ENCODE assay signal across 8 mouse cellular contexts in genomic region chr14:105893623-105893995, GRCm38 (mm10). TPM values are rescaled to one million over a fixed set of nuclear protein-coding genes. Genes with fewer than 3 reads are reported as not detected.
DNase-seq lines count a peak whose midpoint lies in the region; ATAC-seq lines count a peak whose summit lies in the region.

No protein-coding gene starts in this region.

- peak overlapping the region; percentile 99 for H3K9ac ChIP-seq in heart, embryonic 13.5 days
- H3K9ac ChIP-seq in midbrain, embryonic 12.5 days (replicated peaks) = peak overlapping the region; percentile 91

- WGBS in heart, embryonic 13.5 days = 12% methylated on average over 9 of the region's 9 CpGs
- WGBS in midbrain, embryonic 12.5 days = 26% methylated on average over 9 of the region's 9 CpGs

- DNase-seq in cerebellum, adult 11-12 months = peak; percentile 9
- DNase-seq in cerebellum, adult 9-10 months = no peak
- peak; percentile 27 for DNase-seq in right cerebral cortex, postnatal 14 days
- DNase-seq in right cerebral cortex, postnatal 4 days = no peak
- peak; percentile 24 to 56 for DNase-seq in kidney, postnatal 25 days
- DNase-seq in gastrocnemius, postnatal 10 days = no peak

- H3K4me2 ChIP-seq in heart, embryonic 13.5 days = peak overlapping the region; percentile 95
- peak overlapping the region; percentile 90 for H3K4me2 ChIP-seq in midbrain, embryonic 12.5 days (replicated peaks)

- ATAC-seq in heart, embryonic 13.5 days (ENCODE audit: extremely low read depth, insufficient number of reproducible peaks, low FRiP score, low TSS enrichment) = no peak
- no peak for ATAC-seq in midbrain, embryonic 12.5 days (ENCODE audit: low FRiP score, low read depth)

- no peaks in the 10 kb centered on the region for H3K27me3 ChIP-seq in heart, embryonic 13.5 days (replicated peaks)
- H3K27me3 ChIP-seq in midbrain, embryonic 12.5 days = peaks cover 14% of the 10 kb centered on the region

- H3K4me3 ChIP-seq in heart, embryonic 13.5 days = peak overlapping the region; percentile 97
- H3K4me3 ChIP-seq in midbrain, embryonic 12.5 days = peak overlapping the region; percentile 80

- no peaks in the 10 kb centered on the region for H3K9me3 ChIP-seq in heart, embryonic 13.5 days
- H3K9me3 ChIP-seq in midbrain, embryonic 12.5 days = no peaks in the 10 kb centered on the region

- peak overlapping the region; percentile 100 for H3K27ac ChIP-seq in heart, embryonic 13.5 days (replicated peaks)
- no peak overlapping the region; the same call in 1 of the 2 replicates for H3K27ac ChIP-seq in midbrain, embryonic 12.5 days (replicated peaks)

- peaks cover 32% of the 10 kb centered on the region for H3K4me1 ChIP-seq in heart, embryonic 13.5 days
- peaks cover 26% of the 10 kb centered on the region for H3K4me1 ChIP-seq in midbrain, embryonic 12.5 days

- peaks cover 39% of the 10 kb centered on the region for H3K36me3 ChIP-seq in heart, embryonic 13.5 days
- 0 out of 2 replicates have a peak, but pooled peaks cover 5% of the 10 kb centered on the region for H3K36me3 ChIP-seq in midbrain, embryonic 12.5 days

RNA-seq across cellular contexts. Expression of gene Spry2, which starts 3.0 kb away (rescaled TPM):
- polyA plus RNA-seq in heart, embryonic 13.5 days (2015; fragmentation: Nextera tagmentation; extraction: Ambion mirVana) = 51.3 and 59.3 TPM in 2 replicates
- polyA plus RNA-seq in midbrain, embryonic 12.5 days (2016; fragmentation: Nextera tagmentation; extraction: Ambion mirVana) = 23.2 and 26.1 TPM in 2 replicates
- total RNA-seq in gastrocnemius, postnatal 10 days (2021) = 10 to 100 TPM; 41.7 to 44.5 TPM

Comparison
In these comparisons a context has a peak if more than half of its experiments do, and no peak if none do; other contexts are left out.
1. DNase-seq: peak in cerebellum, adult 11-12 months (single experiment), right cerebral cortex, postnatal 14 days (single experiment) and kidney, postnatal 25 days (2 of 2); none in cerebellum, adult 9-10 months (single experiment), right cerebral cortex, postnatal 4 days (single experiment) and gastrocnemius, postnatal 10 days (single experiment).